Mouse (Mus musculus): ENCODE data around the gene Gm29776.

DNA sequence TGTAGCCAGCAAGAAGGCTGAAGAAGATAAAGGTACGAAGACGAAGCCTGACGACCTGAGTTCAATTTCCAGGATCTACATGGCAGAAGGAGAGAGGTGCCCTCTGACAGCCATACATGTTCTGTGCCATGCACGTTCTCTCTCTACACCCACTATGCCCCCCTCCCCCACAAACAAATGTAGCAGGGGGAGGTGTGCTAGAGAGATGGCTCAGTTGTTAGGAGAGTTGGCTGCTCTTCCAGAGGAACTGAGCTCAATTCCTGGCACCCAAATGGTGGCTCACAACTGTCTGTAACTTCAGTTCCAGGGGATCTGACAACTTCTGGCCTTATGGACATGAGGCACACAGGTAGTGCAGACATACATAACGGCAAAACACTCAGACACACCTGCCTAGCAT is 22.3 kb downstream of the Gm29776 start:
- TF ChIP-seq CTCF (conservative IDR thresholded peaks at IDR 0.05; ENCODE audit: insufficient read depth, insufficient read length, low read depth, low read length) = no peak
- TF ChIP-seq POLR2A (IDR thresholded peaks at IDR 0.05; ENCODE audit: low read depth, low read length) = no peak

Measured in kidney, adult 2 months (tissue).